Mouse (Mus musculus) frontal cortex, postnatal 10 days (tissue): ENCODE results near the gene Spns2.
A peak's percentile ranks its signal among the peaks of the same experiment; 100 is the strongest.

Experiments used
- DNase-seq, 2 experiments: peaks; one replicate each; pipeline ENCODE4 v3.0.0; 2022; ENCODE audit warnings: low spot score in 2 of 2, mixed read lengths in 1 of 2

The Spns2 gene

GRCm38 (mm10) chr11:72500139-72500538 lies 10.4 kb upstream of the Spns2 start:
- no peak for DNase-seq

- DNase-seq, result no peak
Measured at GRCm38 (mm10) chr11:72497367-72497766, 7.7 kb upstream of the Spns2 start.

GRCm38 (mm10) chr11:72496775-72497174 lies 7.1 kb upstream of the Spns2 start:
- DNase-seq, result no peak

- DNase-seq, result no peak
Measured at GRCm38 (mm10) chr11:72496066-72496465, 6.4 kb upstream of the Spns2 start.

GRCm38 (mm10) chr11:72494046-72494988 lies 4.6 kb upstream of the Spns2 start:
- no peak for DNase-seq

- DNase-seq, result peak in 1 of 2 experiments; percentile 47
Measured at GRCm38 (mm10) chr11:72491130-72491960, 1.6 kb upstream of the Spns2 start.

- no peak for DNase-seq
Measured at GRCm38 (mm10) chr11:72489397-72489796, 307 bp downstream of the Spns2 start.

GRCm38 (mm10) chr11:72488753-72489271 lies 892 bp downstream of the Spns2 start:
- DNase-seq, result peak; percentile 72 to 75

- DNase-seq, result no peak
Measured at GRCm38 (mm10) chr11:72487739-72488138, 2.0 kb downstream of the Spns2 start.

- DNase-seq, result no peak
Measured at GRCm38 (mm10) chr11:72487171-72487570, 2.5 kb downstream of the Spns2 start.

- no peak for DNase-seq
Measured at GRCm38 (mm10) chr11:72485960-72486359, 3.7 kb downstream of the Spns2 start.

GRCm38 (mm10) chr11:72485157-72485556 lies 4.5 kb downstream of the Spns2 start:
- peak in 1 of 2 experiments; percentile 44 for DNase-seq

- DNase-seq, result no peak
Measured at GRCm38 (mm10) chr11:72484549-72484948, 5.2 kb downstream of the Spns2 start.

GRCm38 (mm10) chr11:72481952-72482351 lies 7.8 kb downstream of the Spns2 start:
- DNase-seq, result no peak

GRCm38 (mm10) chr11:72481313-72481712 lies 8.4 kb downstream of the Spns2 start:
- no peak for DNase-seq

GRCm38 (mm10) chr11:72479499-72479898 lies 10.2 kb downstream of the Spns2 start:
- no peak for DNase-seq

- DNase-seq, result no peak
Measured at GRCm38 (mm10) chr11:72478228-72478627, 11.5 kb downstream of the Spns2 start.

- DNase-seq, result no peak
Measured at GRCm38 (mm10) chr11:72477653-72478052, 12.1 kb downstream of the Spns2 start.

- DNase-seq, result no peak
Measured at GRCm38 (mm10) chr11:72477182-72477581, 12.5 kb downstream of the Spns2 start.

GRCm38 (mm10) chr11:72476074-72476625 lies 13.6 kb downstream of the Spns2 start:
- DNase-seq, result no peak

- DNase-seq, result no peak
Measured at GRCm38 (mm10) chr11:72475408-72475807, 14.3 kb downstream of the Spns2 start.

- DNase-seq, result no peak
Measured at GRCm38 (mm10) chr11:72474926-72475325, 14.8 kb downstream of the Spns2 start.
